Mouse (Mus musculus): ENCODE results near the gene Milr1.
A peak's percentile ranks its signal among the peaks of the same experiment; 100 is the strongest.
"Not testable (repeated sequence)": the region's sequence is repeated elsewhere in the genome, so short reads cannot be mapped to it uniquely, and the experiment has no call there.

Milr1 gene

DNA sequence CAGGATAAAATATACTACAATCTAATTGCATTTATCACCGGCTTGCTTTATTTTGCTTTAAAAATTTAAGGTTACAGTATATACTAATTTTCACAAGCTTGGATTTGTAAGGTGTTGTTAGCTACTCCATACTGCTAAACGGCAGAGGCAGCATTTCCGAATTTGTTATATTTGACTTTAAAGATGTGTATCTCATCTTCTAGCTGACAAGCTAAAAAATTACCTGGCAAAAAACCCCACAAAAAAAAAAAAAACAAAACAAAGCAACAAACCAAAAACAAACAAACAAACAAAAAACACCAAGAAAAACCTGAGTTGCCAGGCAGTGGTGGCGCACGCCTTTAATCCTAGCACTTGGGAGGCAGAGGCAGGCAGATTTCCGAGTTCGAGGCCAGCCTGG, 27.1 kb downstream of the Milr1 start:
- DNase-seq = no peak

DNA sequence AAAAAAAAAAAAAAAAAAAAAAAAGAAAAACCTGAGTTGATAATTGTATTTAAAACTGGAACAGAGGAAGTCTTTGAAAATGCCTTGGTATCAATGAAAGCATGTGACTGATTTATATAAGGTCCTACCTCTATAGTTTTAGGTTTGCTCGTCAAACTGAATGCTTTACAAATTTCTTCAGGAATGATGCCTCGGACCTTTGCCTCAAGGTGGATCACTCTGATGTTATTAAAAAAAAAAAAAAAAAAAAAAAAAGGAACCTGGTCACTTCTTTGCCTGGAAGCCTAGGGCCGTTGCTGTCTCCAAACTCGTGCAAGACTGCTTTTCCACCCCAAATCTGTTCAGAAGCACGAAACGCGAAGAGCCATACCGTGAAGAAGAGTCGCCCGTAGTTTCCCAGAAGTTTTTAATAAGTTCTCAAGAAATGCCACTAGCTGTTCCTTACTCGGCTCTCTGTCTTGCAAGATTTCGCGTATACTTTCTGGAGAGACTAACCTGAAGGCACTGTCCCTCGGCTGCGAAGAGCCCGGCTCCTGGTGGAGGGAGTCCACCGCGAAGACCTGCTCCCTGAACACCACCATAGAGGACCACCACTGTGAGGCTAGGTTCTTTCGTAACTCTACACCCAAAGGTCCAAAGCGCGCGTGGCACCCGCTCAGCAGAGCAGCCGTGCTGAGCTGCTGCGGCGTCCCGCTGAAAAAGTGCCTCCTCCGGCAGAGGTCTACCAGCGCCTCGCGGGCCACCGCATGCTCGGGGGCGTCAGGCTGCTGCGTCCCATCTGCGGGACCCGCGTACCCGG, 27.8 kb downstream of the Milr1 start:
- no peak for DNase-seq

DNA sequence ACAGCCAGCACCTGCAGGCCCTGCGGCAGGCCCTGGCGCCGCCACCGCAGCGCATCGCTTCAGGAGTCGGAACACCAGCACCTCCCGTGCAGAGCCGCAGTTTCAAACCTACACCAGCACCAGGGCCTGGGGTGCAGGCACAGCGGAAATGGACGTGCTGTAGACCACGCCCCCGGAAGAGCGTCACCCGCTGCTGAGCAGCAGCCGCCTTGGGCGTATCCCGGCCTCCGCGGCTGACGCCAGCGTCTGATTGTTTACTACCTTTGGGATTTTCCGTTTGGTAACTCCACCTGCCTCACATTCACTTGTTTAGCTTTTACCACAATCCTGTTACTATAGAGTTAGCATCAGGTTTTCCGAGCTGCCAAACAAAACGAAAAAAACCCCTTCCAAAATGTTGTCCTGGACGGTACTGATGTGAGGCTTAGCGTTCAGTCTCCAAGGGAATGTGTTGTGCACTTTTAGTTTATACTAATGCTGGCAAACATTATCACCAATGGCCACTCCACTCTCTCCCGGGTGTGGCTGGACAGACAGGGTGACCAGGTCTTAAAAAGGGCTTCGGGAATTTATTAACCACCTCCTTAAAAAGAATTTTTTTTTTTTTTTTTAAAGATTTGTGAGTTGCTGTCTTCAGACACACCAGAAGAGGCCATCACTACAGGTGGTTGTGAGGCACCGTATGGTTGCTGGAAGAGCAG, 28.5 kb downstream of the Milr1 start, which contains the start of gene Polg2:
TSS of gene Polg2 (minus strand) at position 150 of the 701 bp plus-strand sequence.
- DNase-seq = peak; percentile 84

DNA sequence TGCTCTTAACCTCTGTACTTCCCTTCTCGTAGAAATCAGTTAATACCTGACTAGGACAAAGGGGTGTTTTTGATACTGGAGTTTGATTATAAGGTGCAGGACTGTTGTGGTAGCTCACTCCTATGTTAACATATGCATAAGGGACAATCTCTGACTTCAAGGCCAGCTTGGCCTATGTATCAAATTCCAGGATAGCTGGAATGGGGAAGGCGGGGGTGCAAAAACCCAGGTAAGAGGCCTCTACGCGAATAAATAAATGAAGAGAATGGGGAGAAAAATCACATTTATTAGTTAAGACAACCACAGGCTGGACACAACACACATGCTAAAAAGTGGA, 29.0 kb downstream of the Milr1 start:
- DNase-seq = no peak

DNA sequence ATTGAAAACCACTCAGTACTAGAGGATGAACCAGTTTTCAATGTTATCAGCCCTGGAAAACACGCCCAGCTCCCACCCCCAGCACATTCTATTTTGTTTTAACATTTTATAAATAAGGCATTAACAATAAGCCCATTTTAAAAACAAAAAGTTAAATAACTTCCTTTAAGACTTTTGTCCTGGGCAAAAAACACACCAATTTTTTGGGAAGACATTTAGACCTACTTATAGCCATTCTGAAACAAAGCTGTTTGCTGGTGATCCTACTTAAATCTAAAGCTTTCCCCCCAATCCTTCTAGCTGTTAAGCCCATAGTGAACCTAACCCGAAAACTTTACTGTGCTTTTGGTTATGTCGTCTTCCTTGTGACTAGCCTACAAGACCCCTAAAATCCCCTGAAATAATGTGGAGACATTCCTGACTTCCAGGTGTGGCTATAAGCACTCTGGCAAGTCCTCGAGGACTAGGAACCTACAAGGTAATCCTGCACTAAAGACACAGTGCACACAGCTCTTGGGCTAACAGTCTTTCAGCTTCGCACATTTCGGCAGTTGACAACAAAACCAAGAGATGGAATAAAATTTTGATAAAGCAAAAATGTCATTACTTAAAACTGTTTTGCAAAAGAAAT, 29.7 kb downstream of the Milr1 start:
- DNase-seq = no peak

DNA sequence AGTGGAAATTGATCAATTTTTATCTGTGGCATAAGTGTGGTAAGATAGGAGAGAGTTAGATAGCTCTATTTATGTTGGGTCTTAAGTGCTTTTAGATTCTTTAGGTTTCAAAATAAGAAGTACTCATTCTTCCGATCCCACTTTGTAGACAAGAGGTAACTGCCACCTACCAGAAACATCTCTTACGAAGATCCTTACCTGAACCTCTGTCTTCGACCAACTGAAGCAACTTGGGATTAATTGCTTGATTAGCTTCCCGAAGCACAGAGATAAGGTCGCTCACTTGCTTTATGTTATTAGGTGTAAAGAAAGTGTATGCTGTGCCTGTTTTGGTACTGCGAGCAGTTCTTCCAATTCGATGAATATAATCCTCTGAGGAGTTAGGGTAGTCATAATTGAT, 31.2 kb downstream of the Milr1 start:
- not testable (repeated sequence) for DNase-seq

DNA sequence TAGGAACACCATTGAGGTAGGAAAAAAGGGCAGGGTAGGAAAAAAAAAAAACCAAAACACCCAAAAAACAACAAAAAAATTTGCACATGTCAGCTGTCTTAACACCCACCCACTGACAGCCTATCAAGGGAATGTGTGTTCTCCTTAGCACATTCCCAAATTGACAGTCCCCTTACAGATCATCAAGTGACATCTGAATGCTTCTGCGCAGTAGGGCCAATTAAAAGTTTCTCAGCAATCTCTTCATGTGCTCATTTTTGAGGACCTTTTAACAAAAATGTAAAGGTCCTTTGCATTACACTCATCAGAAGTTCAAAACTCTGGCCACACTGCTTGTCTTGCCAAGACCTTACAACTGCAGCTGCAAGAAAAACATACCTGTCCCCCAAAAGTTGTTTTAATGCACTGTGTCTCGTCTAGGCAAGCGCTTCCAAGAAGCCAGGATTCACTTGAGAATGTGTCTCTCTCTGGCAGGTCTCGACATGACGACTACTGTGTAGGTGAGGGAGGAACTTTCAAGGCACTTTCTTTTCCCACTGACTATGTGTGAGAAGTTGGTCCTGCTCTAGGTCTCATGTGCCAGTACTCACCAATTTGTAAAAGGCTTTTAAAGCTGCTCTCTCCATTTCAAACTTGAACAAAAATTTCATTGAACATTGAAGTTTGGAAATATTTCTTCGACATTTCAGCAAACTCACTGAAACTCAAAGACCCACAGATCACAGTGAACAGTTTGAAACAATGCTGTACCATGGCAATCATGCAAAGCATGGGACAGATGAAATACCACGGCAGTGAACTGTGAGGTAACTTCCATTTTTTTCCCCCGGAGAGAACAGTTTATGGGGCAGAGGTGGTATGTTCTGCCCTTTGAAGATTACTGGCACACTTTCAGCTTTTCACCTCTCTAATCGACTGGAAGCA, 32.1 kb downstream of the Milr1 start:
- no peak for DNase-seq

DNA sequence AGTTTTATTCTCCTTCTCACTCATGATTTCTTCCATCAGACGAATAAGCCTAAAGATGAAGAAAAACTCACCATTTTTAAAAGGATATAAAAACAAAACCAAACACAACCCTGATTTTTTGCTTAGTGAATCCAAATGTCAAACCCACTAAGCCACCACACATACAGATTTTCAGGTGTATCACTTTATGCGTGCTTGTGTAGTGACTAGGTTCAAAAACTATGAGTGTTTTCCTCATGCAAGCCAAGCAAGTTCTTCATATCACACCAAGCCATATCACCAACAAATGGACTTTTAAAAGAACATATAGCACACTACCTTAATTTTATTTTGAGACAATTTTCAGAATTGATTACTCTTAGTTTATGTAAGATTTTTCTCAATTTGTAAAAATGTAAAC, 33.5 kb downstream of the Milr1 start:
- DNase-seq = no peak

DNA sequence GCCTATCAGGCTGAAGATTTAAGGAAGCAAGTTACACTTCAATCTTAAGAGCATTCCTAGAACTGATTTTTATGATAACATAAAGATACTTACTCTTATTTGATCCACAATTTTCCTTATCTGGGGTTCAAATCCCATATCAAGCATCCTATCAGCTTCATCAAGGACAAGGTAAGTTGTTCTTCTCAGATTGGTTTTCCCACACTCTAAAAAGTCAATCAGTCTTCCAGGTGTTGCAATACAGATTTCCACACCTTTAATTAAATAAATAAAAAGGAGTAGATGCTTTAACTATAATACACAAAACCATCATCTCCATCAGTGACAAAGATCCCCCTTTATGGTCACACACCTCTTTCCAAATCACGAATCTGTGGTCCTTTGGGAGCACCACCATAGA, 34.0 kb downstream of the Milr1 start:
- no peak for DNase-seq

DNA sequence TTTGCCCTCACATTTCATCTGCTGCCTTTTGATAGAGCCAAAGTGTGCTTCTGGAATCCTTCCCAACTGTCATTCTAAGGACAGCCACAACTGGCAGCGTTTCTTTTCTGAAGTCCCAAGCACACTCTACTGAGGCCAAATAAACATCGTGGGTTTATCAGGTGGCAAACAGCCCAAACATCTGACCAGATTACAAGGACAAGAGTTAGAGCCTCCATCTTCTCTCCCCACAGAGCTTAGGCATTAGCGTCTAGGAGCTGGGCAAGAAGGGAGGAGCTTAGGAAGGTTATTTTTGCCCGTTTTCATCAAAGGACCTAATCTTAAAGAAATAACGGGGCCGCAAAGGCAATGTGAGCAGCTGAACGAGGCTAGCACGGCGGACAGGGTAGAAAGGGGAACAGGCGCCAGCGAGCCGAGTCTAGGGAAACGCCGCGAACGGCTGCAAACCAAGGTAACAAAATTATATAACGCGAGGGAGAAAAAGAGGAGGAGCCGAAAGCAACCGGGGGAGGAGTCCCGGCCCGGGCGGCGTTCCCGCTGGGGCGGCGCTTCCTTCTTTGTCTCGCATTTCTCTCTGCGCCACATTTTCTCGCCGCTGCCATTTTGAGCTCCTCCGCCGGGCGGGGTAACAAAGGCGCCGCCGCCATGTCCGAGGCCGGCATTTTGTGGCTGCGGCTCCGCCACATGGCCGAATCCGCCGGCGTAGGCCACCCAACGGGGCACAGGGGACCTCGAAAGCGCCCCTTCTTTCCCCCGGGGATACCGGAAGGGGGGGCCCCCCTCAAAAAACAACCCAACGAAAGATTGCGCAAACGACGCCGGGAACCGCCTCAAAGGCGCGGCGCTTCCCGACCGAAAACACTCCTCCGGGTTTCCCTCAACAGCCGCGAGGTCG, 36.4 kb downstream of the Milr1 start:
- peak; percentile 89 for DNase-seq

DNA sequence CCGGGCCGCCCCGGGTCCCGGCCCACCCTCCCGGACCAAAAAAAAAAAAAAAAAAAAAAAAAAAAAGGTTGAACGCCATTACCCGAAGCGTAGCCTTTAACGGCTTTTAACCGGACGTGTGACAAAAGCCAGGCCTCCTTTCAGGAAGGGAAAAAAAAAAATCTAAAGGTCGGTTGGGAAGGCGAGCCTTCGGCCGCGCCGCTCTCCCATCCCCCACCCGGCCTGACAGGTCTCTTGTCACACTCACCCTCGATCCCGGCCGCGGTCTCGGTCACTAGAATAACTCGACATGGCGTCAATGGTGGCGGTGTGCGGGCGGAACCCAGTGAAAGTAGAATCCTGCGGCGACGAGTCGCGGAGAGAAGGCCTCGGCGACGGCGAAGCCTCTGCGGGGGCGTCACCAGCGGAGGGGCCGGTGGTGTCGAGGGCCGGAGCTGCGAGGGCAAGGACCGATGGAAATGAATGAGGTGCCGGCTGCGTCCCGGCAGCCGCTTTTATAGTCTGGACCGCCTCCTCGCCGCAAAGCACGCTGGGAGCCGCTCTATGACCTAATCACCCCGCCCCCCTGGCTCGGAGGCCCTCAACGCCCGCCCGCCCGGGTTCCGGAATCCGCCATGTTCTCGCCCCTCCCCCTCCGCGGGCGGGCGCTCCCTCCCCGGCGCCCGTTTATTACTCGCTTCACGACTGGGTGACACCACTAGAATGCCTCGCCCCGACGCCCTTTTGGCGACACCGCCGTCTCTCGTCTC, 37.2 kb downstream of the Milr1 start:
- peak; percentile 99 for DNase-seq

DNA sequence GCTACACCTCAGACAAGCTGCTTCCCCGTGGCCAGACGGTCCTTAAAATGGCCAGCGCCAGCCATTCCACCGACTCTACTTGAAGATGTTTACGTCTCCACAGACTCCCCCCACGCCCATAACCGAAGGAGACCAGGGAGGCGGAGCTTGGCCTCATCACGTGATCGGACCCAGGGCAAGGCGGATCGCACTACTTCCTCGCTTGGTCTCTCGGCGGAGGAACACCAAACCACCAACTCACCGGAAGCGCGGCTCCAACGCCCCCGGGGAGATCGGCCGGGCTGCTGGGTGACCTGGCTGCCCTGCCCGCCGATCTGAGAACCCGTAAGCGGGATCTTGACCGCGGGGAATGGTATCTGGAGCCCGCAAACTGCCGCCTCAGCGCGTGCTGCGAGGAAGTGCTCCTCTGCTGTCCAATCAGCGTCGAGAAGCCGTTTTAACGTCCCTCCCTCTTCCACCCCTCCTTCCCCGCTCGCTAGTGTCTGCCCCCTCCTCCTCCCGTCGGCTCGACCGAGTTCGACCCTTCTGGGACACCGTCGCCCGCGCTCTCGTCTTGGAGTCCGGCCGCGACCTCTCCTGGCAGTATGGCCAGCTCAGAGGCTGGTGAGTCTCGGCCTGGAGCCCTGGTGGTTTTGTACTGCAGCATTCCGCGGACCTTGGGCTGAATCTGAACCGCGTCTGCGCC, 37.9 kb downstream of the Milr1 start, which contains the start of the genes Ddx5 and Cep95:
TSS of gene Ddx5 (minus strand) at position 411 of the 685 bp plus-strand sequence.
TSS of gene Cep95 (plus strand) at position 478 of the 685 bp plus-strand sequence.
- peak; percentile 99 for DNase-seq

DNA sequence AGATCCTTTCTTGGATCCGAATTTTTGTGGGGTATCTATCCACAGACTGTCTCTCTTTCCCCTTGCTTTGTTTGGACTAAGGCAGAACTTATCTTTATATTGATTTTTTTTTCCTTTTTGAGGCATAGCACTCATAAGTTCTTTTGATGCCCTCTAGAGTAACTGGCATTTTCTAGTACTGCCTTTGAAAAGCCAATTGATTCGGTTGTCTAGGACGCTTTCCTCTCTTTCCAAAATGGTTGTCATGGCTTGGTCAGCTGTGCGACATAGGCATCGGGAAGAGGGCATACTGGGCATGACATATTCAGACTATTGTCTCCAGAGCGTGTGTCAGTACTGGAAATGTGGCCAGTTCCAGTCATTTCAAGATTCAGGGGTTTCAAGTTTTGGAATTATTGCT, 38.6 kb downstream of the Milr1 start:
- no peak for DNase-seq

DNA sequence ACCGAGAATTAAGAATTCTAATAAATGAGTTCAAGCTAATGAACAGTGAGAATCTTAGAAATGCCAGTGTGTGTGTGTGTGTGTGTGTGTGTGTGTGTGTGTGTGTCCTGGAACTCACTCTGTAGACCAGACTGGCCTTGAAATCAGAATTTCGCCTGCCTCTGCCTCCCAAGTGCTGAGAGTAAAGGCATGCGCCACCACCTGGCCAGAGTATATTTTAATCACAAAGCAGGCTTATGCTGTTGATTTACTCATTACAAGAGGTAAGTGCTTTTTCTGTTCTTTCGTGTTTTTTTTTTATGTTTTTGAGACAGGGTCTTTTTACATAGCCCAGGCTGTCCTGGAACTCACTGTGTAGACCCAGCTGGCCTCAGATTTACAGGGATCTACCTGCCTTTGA, 42.8 kb downstream of the Milr1 start:
- no peak for DNase-seq

DNA sequence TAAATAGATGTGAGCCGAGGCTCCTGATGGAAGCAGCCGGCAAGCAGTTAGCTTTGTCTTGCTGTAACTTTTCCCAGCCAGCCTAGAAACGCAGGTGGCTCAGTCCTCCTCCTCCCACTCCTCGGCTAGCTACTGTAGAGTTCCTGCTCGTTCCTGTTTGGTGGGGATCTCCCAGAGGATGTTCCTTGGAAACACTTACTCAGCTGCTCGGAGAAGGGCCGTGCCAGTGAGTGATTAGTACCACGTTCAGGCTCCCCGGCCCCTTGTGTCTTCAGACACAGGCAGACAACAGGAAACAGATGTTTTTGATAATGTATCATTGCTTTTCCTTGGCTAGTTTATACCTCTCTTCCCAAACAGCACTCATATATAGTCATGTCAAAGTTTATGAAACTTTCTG, 44.7 kb downstream of the Milr1 start:
- DNase-seq = no peak

DNA sequence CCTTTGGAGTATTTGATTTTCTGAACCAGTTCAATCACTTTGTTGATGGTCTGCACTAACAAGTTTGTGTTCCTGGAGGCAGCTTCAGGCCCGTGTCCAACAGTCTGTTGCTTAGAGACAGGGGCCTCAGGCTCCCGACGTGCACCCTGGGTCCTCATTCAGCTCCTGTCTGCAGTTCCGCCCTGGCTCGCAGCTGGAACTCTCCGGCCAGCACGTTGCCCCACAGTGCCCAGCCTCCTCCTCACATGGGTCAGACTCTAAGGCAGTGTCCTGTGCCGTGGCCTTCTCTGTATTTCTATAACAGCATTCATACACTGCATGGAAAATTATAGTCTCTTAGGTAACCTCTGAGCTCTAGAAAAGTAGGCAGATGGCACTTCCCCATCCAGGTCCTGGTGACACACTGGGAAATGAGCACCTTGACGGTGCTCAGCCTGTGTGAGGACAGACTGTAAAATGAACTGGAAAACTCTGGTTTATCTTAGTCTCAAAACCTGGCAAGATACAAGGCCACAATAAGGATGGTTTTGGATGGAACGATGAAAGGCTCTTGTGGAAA, 51.1 kb downstream of the Milr1 start:
- DNase-seq = no peak

DNA sequence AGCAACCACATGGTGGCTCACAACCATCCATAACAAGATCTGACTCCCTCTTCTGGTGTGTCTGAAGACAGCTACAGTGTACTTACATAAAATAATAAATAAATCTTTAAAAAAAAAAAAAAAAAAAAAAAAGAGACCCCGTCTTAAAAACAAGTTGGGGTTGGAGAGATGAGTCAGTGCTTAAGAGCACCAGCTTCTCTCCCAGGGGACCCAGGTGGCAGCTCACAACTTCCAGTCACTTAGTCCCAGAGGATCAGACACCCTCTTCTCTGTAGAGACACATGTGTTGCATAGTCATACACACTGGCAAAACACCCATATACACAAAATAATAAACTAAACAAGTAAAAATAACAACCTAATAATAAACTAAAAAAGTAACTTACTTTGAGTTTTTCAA, 56.4 kb downstream of the Milr1 start:
- DNase-seq = not testable (repeated sequence)

DNA sequence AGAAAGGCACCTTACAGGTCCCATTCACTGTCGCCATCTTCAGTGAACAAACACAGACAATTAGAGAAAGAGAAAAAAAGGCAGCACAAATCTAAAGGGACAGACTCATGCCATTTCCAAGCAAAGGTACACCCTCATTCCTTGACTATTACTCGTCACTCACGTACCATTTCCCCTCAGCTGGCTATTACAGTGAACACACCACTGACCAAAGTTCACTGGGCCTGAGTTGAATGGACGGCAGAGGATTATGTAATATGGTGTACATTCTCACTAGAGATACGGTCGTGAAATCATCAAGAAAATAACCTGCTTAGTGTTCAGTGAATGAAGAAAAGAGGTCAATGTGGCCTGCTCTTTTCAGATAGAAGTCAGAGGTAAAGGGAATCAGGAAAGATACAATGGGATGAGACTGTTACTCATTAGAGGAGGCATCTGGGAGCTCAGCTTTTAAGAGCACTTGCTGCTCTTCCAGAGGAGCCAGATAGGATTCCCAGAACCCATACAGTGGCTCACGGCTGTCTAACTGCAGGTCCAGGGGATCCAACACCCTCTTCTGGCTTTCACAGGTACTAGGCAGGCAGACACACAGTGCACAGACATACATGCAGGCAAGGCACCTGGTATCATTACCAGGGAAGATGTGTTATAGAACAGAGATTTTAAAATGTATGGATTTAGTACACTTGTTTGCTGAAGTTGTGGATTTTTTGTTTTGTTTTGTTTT, 61.5 kb downstream of the Milr1 start:
- DNase-seq = no peak
